Mouse (Mus musculus) limb, embryonic 13.5 days (tissue): ENCODE results near the gene Scaf11. TPM values are rescaled to one million over a fixed set of nuclear protein-coding genes. Genes with fewer than 3 reads are reported as not detected.

ENCODE experiments used
- ATAC-seq: fragments of 200-750 bp; cut with Nextera tagmentation; 2 replicates; pipeline ENCODE4 v1.8.0; 2017; ENCODE audit warnings: low read depth, moderate number of reproducible peaks, moderate TSS enrichment; ENCODE audit not compliant: low FRiP score
- H3K27ac ChIP-seq: fragments of 300-500 bp; sonication (generic); 2 replicates; pipeline ENCODE4 v1.5.1; 2015; ENCODE audit warnings: inconsistent platforms, mild to moderate bottlenecking, moderate library complexity
- H3K27me3 ChIP-seq: fragments of 300-500 bp; sonication (generic); 2 replicates; pipeline ENCODE4 v1.6.1; 2015; ENCODE audit warnings: mild to moderate bottlenecking, inconsistent platforms
- H3K36me3 ChIP-seq: fragments of 300-500 bp; sonication (generic); 2 replicates; pipeline ENCODE4 v1.6.1; 2015; ENCODE audit warnings: inconsistent platforms, mild to moderate bottlenecking, moderate library complexity
- H3K4me1 ChIP-seq: fragments of 300-500 bp; sonication (generic); 2 replicates; pipeline ENCODE4 v1.6.1; 2015; ENCODE audit warnings: inconsistent platforms
- H3K4me2 ChIP-seq: fragments of 300-500 bp; sonication (generic); replicated peaks from 2 replicates; pipeline ENCODE4 v1.6.1; 2015; ENCODE audit warnings: inconsistent platforms, mild to moderate bottlenecking, moderate library complexity
- H3K4me3 ChIP-seq: fragments of 300-500 bp; sonication (generic); 2 replicates; pipeline ENCODE4 v1.5.1; 2015; ENCODE audit warnings: moderate library complexity, mild to moderate bottlenecking, inconsistent platforms
- H3K9ac ChIP-seq: fragments of 300-500 bp; sonication (generic); 2 replicates; pipeline ENCODE4 v1.6.1; 2015; ENCODE audit warnings: mild to moderate bottlenecking, inconsistent platforms
- H3K9me3 ChIP-seq: fragments of 300-500 bp; sonication (generic); 2 replicates; pipeline ENCODE4 v1.6.1; 2016; ENCODE audit warnings: inconsistent platforms
- WGBS: fragments of 180-500 bp; shearing (Covaris S2); methylation state at CpG from one replicate; pipeline ENCODE4 v1.1.7; 2015; 5-methylcytosine and 5-hydroxymethylcytosine counted together
- polyA plus RNA-seq: library from polyadenylated mRNA; unstranded; fragments of >200 nt; fragmentation: Nextera tagmentation; extraction: Ambion mirVana; gene quantifications from 2 replicates; pipeline ENCODE4 v1.2.1, GENCODE M21; 2015

The Scaf11 gene
- polyA plus RNA-seq, 1 experiment from 2014 or later, result 116 TPM

- no peak overlapping the region for H3K4me2 ChIP-seq
- H3K27me3 ChIP-seq, result no peaks in the 10 kb centered on the region
- WGBS, result 59% methylated on average over 12 of the region's 12 CpGs
- H3K4me1 ChIP-seq, result peaks cover 37% of the 10 kb centered on the region
- H3K27ac ChIP-seq, result peak overlapping the region; percentile 45; the same call in 1 of the 2 replicates
- H3K36me3 ChIP-seq, result no peaks in the 10 kb centered on the region
- no peak overlapping the region for H3K9ac ChIP-seq
- ATAC-seq, result peak; percentile 49
- no peak overlapping the region for H3K4me3 ChIP-seq
- H3K9me3 ChIP-seq, result no peaks in the 10 kb centered on the region
Observed at GRCm38 (mm10) chr15:96487066-96487698, 26.5 kb upstream of the Scaf11 start.

- Histone ChIP-seq H3K27me3 (no peaks in the 10 kb centered on the region), H3K4me3 (no peak overlapping the region), H3K9ac (no peak overlapping the region), H3K9me3 (no peaks in the 10 kb centered on the region), H3K4me1 (peaks cover 8% of the 10 kb centered on the region; the same call in 1 of the 2 replicates), H3K27ac (no peak overlapping the region), H3K36me3 (no peaks in the 10 kb centered on the region), H3K4me2 (no peak overlapping the region)
- 73% methylated on average over 3 of the region's 3 CpGs for WGBS
- no peak for ATAC-seq
Observed at GRCm38 (mm10) chr15:96480822-96481221, 20.2 kb upstream of the Scaf11 start.

GRCm38 (mm10) chr15:96478006-96478405, 17.4 kb upstream of the Scaf11 start:
- 86% methylated on average over 12 of the region's 12 CpGs for WGBS
- Histone ChIP-seq H3K4me3 (no peak overlapping the region), H3K4me1 (peaks cover 8% of the 10 kb centered on the region; the same call in 1 of the 2 replicates), H3K4me2 (no peak overlapping the region), H3K27me3 (no peaks in the 10 kb centered on the region), H3K9ac (no peak overlapping the region), H3K27ac (no peak overlapping the region), H3K9me3 (no peaks in the 10 kb centered on the region), H3K36me3 (no peaks in the 10 kb centered on the region)
- ATAC-seq, result no peak

GRCm38 (mm10) chr15:96476359-96476758, 15.7 kb upstream of the Scaf11 start:
- Histone ChIP-seq H3K9ac (no peak overlapping the region), H3K27me3 (no peaks in the 10 kb centered on the region), H3K4me1 (peaks cover 8% of the 10 kb centered on the region; the same call in 1 of the 2 replicates), H3K4me3 (no peak overlapping the region), H3K36me3 (no peaks in the 10 kb centered on the region), H3K9me3 (no peaks in the 10 kb centered on the region), H3K4me2 (no peak overlapping the region), H3K27ac (no peak overlapping the region)
- 10% methylated on average over 7 of the region's 7 CpGs for WGBS
- peak; percentile 71; the same call in 1 of the 2 replicates for ATAC-seq

GRCm38 (mm10) chr15:96475571-96475972, 14.9 kb upstream of the Scaf11 start:
- Histone ChIP-seq H3K4me2 (no peak overlapping the region), H3K27me3 (no peaks in the 10 kb centered on the region), H3K9ac (no peak overlapping the region), H3K36me3 (no peaks in the 10 kb centered on the region), H3K4me1 (peaks cover 8% of the 10 kb centered on the region; the same call in 1 of the 2 replicates), H3K9me3 (no peaks in the 10 kb centered on the region), H3K27ac (no peak overlapping the region), H3K4me3 (no peak overlapping the region)
- ATAC-seq, result no peak
- WGBS, result 79% methylated on average over 7 of the region's 7 CpGs

GRCm38 (mm10) chr15:96474325-96474955, 13.8 kb upstream of the Scaf11 start:
- no peak for ATAC-seq

GRCm38 (mm10) chr15:96473920-96474319, 13.3 kb upstream of the Scaf11 start:
- H3K4me2 ChIP-seq, result no peak overlapping the region
- no peak for ATAC-seq
- H3K27ac ChIP-seq, result no peak overlapping the region
- H3K27me3 ChIP-seq, result no peaks in the 10 kb centered on the region
- WGBS, result 93% methylated on average over 15 of the region's 15 CpGs
- H3K9ac ChIP-seq, result no peak overlapping the region
- H3K9me3 ChIP-seq, result no peaks in the 10 kb centered on the region
- no peaks in the 10 kb centered on the region for H3K4me1 ChIP-seq
- no peaks in the 10 kb centered on the region for H3K36me3 ChIP-seq
- H3K4me3 ChIP-seq, result no peak overlapping the region

More at GRCm38 (mm10) chr15:96474325-96474955, 13.8 kb upstream of the Scaf11 start:
- 69% methylated on average over 20 of the region's 20 CpGs for WGBS
- Histone ChIP-seq H3K4me3 (no peak overlapping the region), H3K27ac (no peak overlapping the region), H3K27me3 (no peaks in the 10 kb centered on the region), H3K9ac (no peak overlapping the region), H3K36me3 (no peaks in the 10 kb centered on the region), H3K4me1 (peaks cover 3% of the 10 kb centered on the region; the same call in 1 of the 2 replicates), H3K9me3 (no peaks in the 10 kb centered on the region), H3K4me2 (no peak overlapping the region)

GRCm38 (mm10) chr15:96468316-96468715, 7.7 kb upstream of the Scaf11 start:
- H3K4me1 ChIP-seq, result no peaks in the 10 kb centered on the region
- no peaks in the 10 kb centered on the region for H3K36me3 ChIP-seq

GRCm38 (mm10) chr15:96467844-96468243, 7.2 kb upstream of the Scaf11 start:
- H3K36me3 ChIP-seq, result no peaks in the 10 kb centered on the region
- no peak overlapping the region for H3K9ac ChIP-seq
- no peak overlapping the region for H3K4me3 ChIP-seq
- no peak overlapping the region for H3K27ac ChIP-seq
- 76% methylated on average over 5 of the region's 5 CpGs for WGBS
- H3K9me3 ChIP-seq, result no peaks in the 10 kb centered on the region
- no peak for ATAC-seq
- no peak overlapping the region for H3K4me2 ChIP-seq
- H3K27me3 ChIP-seq, result no peaks in the 10 kb centered on the region
- H3K4me1 ChIP-seq, result no peaks in the 10 kb centered on the region

More at GRCm38 (mm10) chr15:96468316-96468715, 7.7 kb upstream of the Scaf11 start:
- Histone ChIP-seq H3K27me3 (no peaks in the 10 kb centered on the region), H3K4me2 (no peak overlapping the region), H3K4me3 (no peak overlapping the region), H3K9ac (no peak overlapping the region), H3K27ac (no peak overlapping the region), H3K9me3 (no peaks in the 10 kb centered on the region)
- no peak for ATAC-seq
- 93% methylated on average over 2 of the region's 2 CpGs for WGBS

- Histone ChIP-seq H3K4me2 (no peak overlapping the region), H3K4me1 (peaks cover 8% of the 10 kb centered on the region), H3K9ac (no peak overlapping the region), H3K4me3 (no peak overlapping the region), H3K27me3 (no peaks in the 10 kb centered on the region), H3K36me3 (no peaks in the 10 kb centered on the region), H3K27ac (no peak overlapping the region), H3K9me3 (no peaks in the 10 kb centered on the region)
- 93% methylated on average over 13 of the region's 13 CpGs for WGBS
- ATAC-seq, result no peak
Observed at GRCm38 (mm10) chr15:96466362-96466903, 5.8 kb upstream of the Scaf11 start.

GRCm38 (mm10) chr15:96465076-96465475, 4.4 kb upstream of the Scaf11 start:
- Histone ChIP-seq H3K27me3 (no peaks in the 10 kb centered on the region), H3K4me2 (no peak overlapping the region), H3K4me1 (peaks cover 8% of the 10 kb centered on the region), H3K9me3 (no peaks in the 10 kb centered on the region), H3K4me3 (no peak overlapping the region), H3K36me3 (no peaks in the 10 kb centered on the region), H3K9ac (no peak overlapping the region), H3K27ac (no peak overlapping the region)
- 77% methylated on average over 11 of the region's 11 CpGs for WGBS
- ATAC-seq, result no peak

GRCm38 (mm10) chr15:96463821-96464220, 3.2 kb upstream of the Scaf11 start:
- no peaks in the 10 kb centered on the region for H3K36me3 ChIP-seq
- no peaks in the 10 kb centered on the region for H3K27me3 ChIP-seq
- H3K27ac ChIP-seq, result no peak overlapping the region
- H3K4me2 ChIP-seq, result no peak overlapping the region
- H3K9me3 ChIP-seq, result no peaks in the 10 kb centered on the region
- no peak overlapping the region for H3K9ac ChIP-seq
- H3K4me1 ChIP-seq, result peaks cover 14% of the 10 kb centered on the region
- no peak for ATAC-seq
- 89% methylated on average over 15 of the region's 15 CpGs for WGBS
- H3K4me3 ChIP-seq, result no peak overlapping the region
